Mouse (Mus musculus): Measurements from ENCODE around the gene Gdf2. TPM values are rescaled to one million over a fixed set of nuclear protein-coding genes. Genes with fewer than 3 reads are reported as not detected.

Gdf2 gene
- total and polyA plus RNA-seq, 3 experiments: 0.10 to 0.34 (median 0.16) TPM

GRCm38 (mm10) chr14:33923168-33924070, 17.4 kb upstream of the Gdf2 start, which contains the start of gene Gdf10:
TSS of gene Gdf10 (plus strand) at chr14:33923587.
- DNase-seq: peak; percentile 28 to 47
- H3K27me3 ChIP-seq (ENCODE audit: control insufficient read depth, insufficient read depth, low read length): peaks cover 7% of the 10 kb centered on the region
- intact Hi-C loops (cut with DNase I): no loop called here
- peak within 1 kb of the TSS; percentile 43 for H3K4me3 ChIP-seq
- WGBS: 1% methylated on average over 84 of the region's 85 CpGs
- H3K36me3 ChIP-seq (ENCODE audit: control insufficient read depth, insufficient read depth, low read length): no peaks in the 10 kb centered on the region
- no peaks in the 10 kb centered on the region for H3K79me2 ChIP-seq (replicated peaks; ENCODE audit: control insufficient read depth, insufficient read depth, low read length)
- H3K9ac ChIP-seq (ENCODE audit: low read depth, low read length): peak within 1 kb of the TSS; percentile 68
- H3K27ac ChIP-seq: no peak within 1 kb of the TSS
- H3K4me1 ChIP-seq (ENCODE audit: control insufficient read depth, insufficient read depth, low read length): no peaks in the 10 kb centered on the region; the same call in 1 of the 2 replicates
- TF ChIP-seq CTCF (IDR thresholded peaks at IDR 0.05): 0 out of 2 replicates have a peak, but pooled peaks have one; percentile 2
- no peak for TF ChIP-seq EP300 (IDR thresholded peaks at IDR 0.05; ENCODE audit: insufficient read depth, low read depth, low read length)

GRCm38 (mm10) chr14:33931853-33932252, 9.0 kb upstream of the Gdf2 start:
- Histone ChIP-seq H3K9ac (ENCODE audit: low read depth, low read length) (no peak overlapping the region), H3K79me2 (replicated peaks; ENCODE audit: control insufficient read depth, insufficient read depth, low read length) (no peaks in the 10 kb centered on the region), H3K27ac (no peak overlapping the region), H3K27me3 (ENCODE audit: control insufficient read depth, insufficient read depth, low read length) (peaks cover 2% of the 10 kb centered on the region), H3K36me3 (ENCODE audit: control insufficient read depth, insufficient read depth, low read length) (no peaks in the 10 kb centered on the region), H3K4me3 (no peak overlapping the region), H3K4me1 (ENCODE audit: control insufficient read depth, insufficient read depth, low read length) (no peaks in the 10 kb centered on the region)
- DNase-seq: no peak
- 47% methylated on average over 17 of the region's 17 CpGs for WGBS
- TF ChIP-seq POLR2A (IDR thresholded peaks at IDR 0.05; ENCODE audit: insufficient read depth, low read depth, low read length) (no peak), EP300 (IDR thresholded peaks at IDR 0.05; ENCODE audit: insufficient read depth, low read depth, low read length) (no peak), CTCF (IDR thresholded peaks at IDR 0.05) (no peak)
- intact Hi-C loops (cut with DNase I): loop anchor here (2.0 kb wide), 1 partner anchor 259 kb away; no protein-coding TSS in a partner anchor

GRCm38 (mm10) chr14:33932935-33933703, 7.7 kb upstream of the Gdf2 start:
- 53% methylated on average over 10 of the region's 10 CpGs for WGBS
- H3K4me1 ChIP-seq (ENCODE audit: control insufficient read depth, insufficient read depth, low read length): no peaks in the 10 kb centered on the region
- DNase-seq: peak; percentile 41 to 77
- H3K27me3 ChIP-seq (ENCODE audit: control insufficient read depth, insufficient read depth, low read length): peaks cover 2% of the 10 kb centered on the region
- intact Hi-C loops (cut with DNase I): loop anchor here (1.0 to 2.0 kb wide), 2 partner anchors 238 to 260 kb away; no protein-coding TSS in a partner anchor
- H3K79me2 ChIP-seq (replicated peaks; ENCODE audit: control insufficient read depth, insufficient read depth, low read length): no peaks in the 10 kb centered on the region
- no peaks in the 10 kb centered on the region for H3K36me3 ChIP-seq (ENCODE audit: control insufficient read depth, insufficient read depth, low read length)
- no peak overlapping the region for H3K4me3 ChIP-seq
- H3K9ac ChIP-seq (ENCODE audit: low read depth, low read length): no peak overlapping the region
- TF ChIP-seq EP300 (IDR thresholded peaks at IDR 0.05; ENCODE audit: insufficient read depth, low read depth, low read length) (no peak), CTCF (IDR thresholded peaks at IDR 0.05) (peak; percentile 67), POLR2A (IDR thresholded peaks at IDR 0.05; ENCODE audit: insufficient read depth, low read depth, low read length) (no peak)
- no peak overlapping the region for H3K27ac ChIP-seq

- Histone ChIP-seq H3K4me1 (ENCODE audit: control insufficient read depth, insufficient read depth, low read length) (no peaks in the 10 kb centered on the region), H3K36me3 (ENCODE audit: control insufficient read depth, insufficient read depth, low read length) (no peaks in the 10 kb centered on the region), H3K27me3 (ENCODE audit: control insufficient read depth, insufficient read depth, low read length) (peaks cover 2% of the 10 kb centered on the region), H3K9ac (ENCODE audit: low read depth, low read length) (no peak overlapping the region), H3K27ac (no peak overlapping the region), H3K4me3 (no peak overlapping the region), H3K79me2 (replicated peaks; ENCODE audit: control insufficient read depth, insufficient read depth, low read length) (no peaks in the 10 kb centered on the region)
- 42% methylated on average over 5 of the region's 5 CpGs for WGBS
- DNase-seq: peak in 1 of 2 experiments; percentile 47
- TF ChIP-seq EP300 (IDR thresholded peaks at IDR 0.05; ENCODE audit: insufficient read depth, low read depth, low read length) (no peak), CTCF (IDR thresholded peaks at IDR 0.05) (peak; percentile 67)
- intact Hi-C loops (cut with DNase I): loop anchor here (1.0 to 2.0 kb wide), 2 partner anchors 239 to 261 kb away; no protein-coding TSS in a partner anchor
These were observed 7.0 kb upstream of the Gdf2 start for GRCm38 (mm10) chr14:33933778-33934317.

- Histone ChIP-seq H3K9ac (ENCODE audit: low read depth, low read length) (no peak overlapping the region), H3K79me2 (replicated peaks; ENCODE audit: control insufficient read depth, insufficient read depth, low read length) (no peaks in the 10 kb centered on the region), H3K27ac (no peak overlapping the region), H3K4me3 (no peak overlapping the region), H3K4me1 (ENCODE audit: control insufficient read depth, insufficient read depth, low read length) (no peaks in the 10 kb centered on the region), H3K27me3 (ENCODE audit: control insufficient read depth, insufficient read depth, low read length) (no peaks in the 10 kb centered on the region), H3K36me3 (ENCODE audit: control insufficient read depth, insufficient read depth, low read length) (no peaks in the 10 kb centered on the region)
- peak; percentile 42 to 68 for DNase-seq
- intact Hi-C loops (cut with DNase I): no loop called here
- peak; percentile 82 for TF ChIP-seq CTCF (IDR thresholded peaks at IDR 0.05)
- no peak for TF ChIP-seq EP300 (IDR thresholded peaks at IDR 0.05; ENCODE audit: insufficient read depth, low read depth, low read length)
- TF ChIP-seq POLR2A (IDR thresholded peaks at IDR 0.05; ENCODE audit: insufficient read depth, low read depth, low read length): no peak
- WGBS: 28% methylated on average over 9 of the region's 9 CpGs
These were observed 1.7 kb upstream of the Gdf2 start for GRCm38 (mm10) chr14:33939117-33939516.
